27 mouse cellular contexts compared by ENCODE assay signal in the genomic region with DNA sequence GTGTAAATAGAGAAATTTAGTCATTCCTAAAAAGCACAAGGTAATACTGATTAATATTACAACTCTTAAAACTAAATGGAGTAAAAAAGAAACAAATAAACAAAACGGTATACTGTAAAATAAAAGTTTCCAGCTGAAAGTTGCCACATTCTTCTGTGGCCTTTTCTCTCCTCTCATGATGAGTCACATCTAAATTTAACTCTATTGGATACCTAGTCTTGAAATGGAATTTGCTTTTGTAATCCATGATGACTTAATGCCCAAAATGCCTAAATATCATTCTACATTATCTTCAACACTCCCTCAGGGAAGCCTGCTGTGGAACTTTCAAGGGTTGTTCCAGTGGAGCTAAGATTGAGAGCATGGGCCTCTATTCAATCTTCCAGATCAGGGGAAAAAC.
DNase-seq lines count a peak whose midpoint lies in the region; ATAC-seq and TF ChIP-seq lines count a peak whose summit lies in the region.
"Had no signal": no experiment of that assay in that cellular context is flagged by ENCODE, and none has a peak within 500 bp of the region (broad histone marks: within the 10 kb centered on the region; RNA-seq: fewer than 3 reads in every experiment).

No protein-coding gene starts in this region.

- no peak for TF ChIP-seq POLR2A in lung, adult 2 months (IDR thresholded peaks at IDR 0.05; ENCODE audit: borderline replicate concordance, extremely low read depth, low read depth, low read length)

- DNase-seq in 3T3-L1 (ENCODE audit: low read depth, low spot score) = peak; percentile 68
- DNase-seq in Muller cell, postnatal 12 days (ENCODE audit: inconsistent ontology term) = peak; percentile 26
- peak; percentile 6 for DNase-seq in adipocyte (ENCODE audit: low spot score)
- no peak for DNase-seq in retina, postnatal 1 day
- no peak for DNase-seq in spleen, postnatal 4 days (ENCODE audit: low spot score in 2 of 2)
- DNase-seq in lung, adult 2 months = no peak
- DNase-seq: adrenal gland, adult 2 months; adrenal gland, postnatal 10 days; adrenal gland, postnatal 25 days; cerebellum, adult 11 months; cerebellum, adult 18-20 months; cerebellum, adult 8-10 months; cerebellum, adult 9-11 months; cerebellum, postnatal 14 days; cerebellum, postnatal 36 days; embryo, embryonic 11 days had no signal

- no peak for ATAC-seq in frontal cortex, adult (ENCODE audit: low TSS enrichment)
- ATAC-seq: activated CD4-positive, CD25-positive, alpha-beta regulatory T cell, adult 4 months; CD4-positive, CD25-positive, alpha-beta regulatory T cell, adult 4 months; forebrain, embryonic 14.5 days; forebrain, embryonic 16.5 days; Patski had no signal

- no peak for TF ChIP-seq CTCF in lung, adult 2 months (IDR thresholded peaks at IDR 0.05; ENCODE audit: insufficient read depth, low read length)

- no peak overlapping the region for H3K4me3 ChIP-seq in lung, adult 2 months (replicated peaks; ENCODE audit: extremely low read depth, low read depth, low read length)
- H3K4me3 ChIP-seq: embryonic facial prominence, embryonic 13.5 days; embryonic facial prominence, embryonic 15.5 days; erythroblast, embryonic 14.5 days; forebrain, embryonic 10.5 days; forebrain, embryonic 12.5 days had no signal

- no peaks in the 10 kb centered on the region for H3K4me1 ChIP-seq in lung, adult 2 months (ENCODE audit: control insufficient read depth, insufficient read depth, low read length)
- H3K4me1 ChIP-seq: embryonic facial prominence, embryonic 13.5 days; embryonic facial prominence, embryonic 15.5 days; forebrain, embryonic 10.5 days; forebrain, embryonic 12.5 days had no signal

- 60% methylated on average over 1 of the region's 1 CpGs for WGBS in lung, adult 2 months

Comparison
In these comparisons a context has a peak if more than half of its experiments do, and no peak if none do; other contexts are left out.
1. DNase-seq: peak in 3T3-L1 (single experiment), Muller cell, postnatal 12 days (single experiment) and adipocyte (single experiment); none in retina, postnatal 1 day (single experiment), spleen, postnatal 4 days (0 of 2) and lung, adult 2 months (single experiment).